Mouse (Mus musculus): ENCODE measurements around the gene Kbtbd4. TPM values are rescaled to one million over a fixed set of nuclear protein-coding genes. Genes with fewer than 3 reads are reported as not detected.

Gene Kbtbd4
- 51.3 TPM for polyA plus RNA-seq (2017; shearing (Covaris generic))

GRCm38 (mm10) chr2:90904076-90904855 is at the start of gene Kbtbd4, which contains the start of gene Ndufs3:
TSS of gene Kbtbd4 (plus strand) at chr2:90904740.
TSS of gene Ndufs3 (minus strand) at chr2:90904827.

GRCm38 (mm10) chr2:90885218-90886041 is 19.1 kb upstream of the Kbtbd4 start, which contains the start of gene C1qtnf4:
TSS of gene C1qtnf4 (plus strand) at chr2:90885860.

GRCm38 (mm10) chr2:90940233-90941229 is 36.0 kb downstream of the Kbtbd4 start, which contains the start of gene Celf1:
TSS of gene Celf1 (plus strand) at chr2:90940382.

Other genes starting within 250 kb of the Kbtbd4 start
- gene Nup160, start 227.5 kb upstream of the Kbtbd4 start, polyA plus RNA-seq (2017; shearing (Covaris generic)), result 55.9 TPM
- 60.9 TPM for gene Fnbp4, start 159.4 kb upstream of the Kbtbd4 start, polyA plus RNA-seq (2017; shearing (Covaris generic))
- gene Agbl2, start 122.0 kb upstream of the Kbtbd4 start, polyA plus RNA-seq (2017; shearing (Covaris generic)), result not detected
- gene Mtch2, start 57.6 kb upstream of the Kbtbd4 start, polyA plus RNA-seq (2017; shearing (Covaris generic)), result 161 TPM
- 1.6 TPM for gene C1qtnf4, start 18.9 kb upstream of the Kbtbd4 start, polyA plus RNA-seq (2017; shearing (Covaris generic))
- 178 TPM for gene Ndufs3, start 87 bp downstream of the Kbtbd4 start, polyA plus RNA-seq (2017; shearing (Covaris generic))
- 33.7 TPM for gene Celf1, start 35.6 kb downstream of the Kbtbd4 start, polyA plus RNA-seq (2017; shearing (Covaris generic))
- gene Rapsn, start 130.9 kb downstream of the Kbtbd4 start, polyA plus RNA-seq (2017; shearing (Covaris generic)), result 5.7 TPM
- 289 TPM for gene Psmc3, start 149.3 kb downstream of the Kbtbd4 start, polyA plus RNA-seq (2017; shearing (Covaris generic))
- 37.0 TPM for gene Slc39a13, start 165.7 kb downstream of the Kbtbd4 start, polyA plus RNA-seq (2017; shearing (Covaris generic))
- gene Spi1, start 177.7 kb downstream of the Kbtbd4 start, polyA plus RNA-seq (2017; shearing (Covaris generic)), result 0.48 TPM
- not detected for gene Mybpc3, start 213.4 kb downstream of the Kbtbd4 start, polyA plus RNA-seq (2017; shearing (Covaris generic))

All from CD4-positive, CD25-positive, alpha-beta regulatory T cell, adult 9 weeks (primary cell).